Mouse (Mus musculus) ES-Bruce4 (cell line): Measurements from ENCODE around the gene Susd4.

ENCODE experiments used
- CTCF ChIP-seq: IDR thresholded peaks from one replicate; pipeline ENCODE4 v1.8.1; 2011; ENCODE audit warnings: low read depth, low read length
- EP300 ChIP-seq: IDR thresholded peaks from 2 replicates; pipeline ENCODE4 v1.6.1; 2011; ENCODE audit warnings: low read depth, low read length; ENCODE audit not compliant: insufficient read depth

GRCm38 (mm10) chr1:182727541-182727940 is 36.1 kb upstream of the Susd4 start:
- TF ChIP-seq CTCF (no peak), EP300 (no peak)
